Mouse (Mus musculus) adrenal gland, postnatal 10 days (tissue): ENCODE measurements around the gene Zfp618. TPM values are rescaled to one million over a fixed set of nuclear protein-coding genes. Genes with fewer than 3 reads are reported as not detected.

ENCODE experiments used
- DNase-seq: peaks from one replicate; pipeline ENCODE4 v3.0.0; 2021; ENCODE audit warnings: mixed read lengths
- total RNA-seq, 2 experiments: library from RNA; stranded (reverse); gene quantifications; 2 replicates each; pipeline ENCODE4 v1.2.3; 2021

The Zfp618 gene
- total RNA-seq, 2 experiments from 2014 or later = 9.1 to 11.0 TPM

DNA sequence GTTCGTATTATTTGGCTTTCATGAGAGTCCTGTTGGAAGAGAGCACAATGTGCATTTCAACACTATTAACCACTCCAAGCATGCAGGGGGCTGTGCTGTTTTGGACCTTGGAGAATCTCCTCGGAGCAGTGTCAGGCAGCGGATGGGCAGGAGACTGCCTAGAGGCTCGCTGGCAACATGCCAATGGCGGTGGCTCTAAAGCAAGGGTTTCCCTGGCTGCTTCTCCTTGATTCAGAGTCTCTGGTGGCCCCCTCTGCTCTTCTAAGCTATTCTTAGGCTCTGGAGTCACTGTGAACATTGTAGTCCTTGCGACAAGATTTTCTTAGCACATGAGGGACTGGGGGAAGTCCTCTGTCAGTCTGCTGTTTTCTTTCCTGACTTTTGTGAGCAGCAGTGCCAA, 33.5 kb downstream of the Zfp618 start:
- peak; percentile 66 for DNase-seq

DNA sequence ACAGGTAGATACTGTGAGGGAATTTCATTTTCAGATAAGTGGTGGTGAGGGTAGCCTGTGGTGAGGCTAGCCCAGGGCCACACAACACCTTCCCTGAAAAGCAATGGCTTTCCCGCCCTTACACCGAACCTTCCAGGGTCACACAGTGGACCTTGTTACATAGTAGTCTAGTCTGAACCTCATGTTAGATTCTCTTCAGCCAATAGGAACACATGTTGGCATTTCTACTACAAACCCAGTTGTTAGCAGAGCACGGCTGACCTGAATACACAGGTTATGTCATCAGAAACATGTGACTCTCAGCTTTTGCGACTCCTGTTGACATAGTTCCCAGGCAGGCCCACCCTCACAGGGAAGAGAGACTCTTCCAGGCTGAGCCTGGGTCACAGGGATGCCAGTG, 33.9 kb downstream of the Zfp618 start:
- no peak for DNase-seq

DNA sequence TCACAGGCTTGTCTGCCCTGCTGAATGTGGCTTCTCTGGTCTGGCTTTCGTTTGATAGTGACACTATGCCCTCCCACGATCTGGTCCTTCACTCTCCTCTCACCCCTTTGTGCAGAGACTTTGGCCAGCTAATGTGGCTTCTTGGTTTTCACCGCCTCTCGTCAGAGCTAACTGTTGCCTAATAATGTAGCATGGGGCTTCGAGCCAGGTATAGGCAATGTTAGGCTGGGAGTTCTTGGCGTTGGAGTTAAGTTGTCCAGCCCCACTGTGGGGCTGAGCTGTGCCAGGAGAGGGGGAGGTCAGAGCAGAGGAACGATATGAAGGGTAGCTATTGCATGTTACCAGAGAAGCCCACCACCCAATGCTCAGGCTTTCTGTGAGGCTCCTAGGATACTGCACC, 34.5 kb downstream of the Zfp618 start:
- no peak for DNase-seq

GRCm38 (mm10) chr4:63000316-63001055, 35.1 kb downstream of the Zfp618 start:
- no peak for DNase-seq

- DNase-seq = no peak
Observed at GRCm38 (mm10) chr4:63002386-63002785, 37.0 kb downstream of the Zfp618 start.

DNA sequence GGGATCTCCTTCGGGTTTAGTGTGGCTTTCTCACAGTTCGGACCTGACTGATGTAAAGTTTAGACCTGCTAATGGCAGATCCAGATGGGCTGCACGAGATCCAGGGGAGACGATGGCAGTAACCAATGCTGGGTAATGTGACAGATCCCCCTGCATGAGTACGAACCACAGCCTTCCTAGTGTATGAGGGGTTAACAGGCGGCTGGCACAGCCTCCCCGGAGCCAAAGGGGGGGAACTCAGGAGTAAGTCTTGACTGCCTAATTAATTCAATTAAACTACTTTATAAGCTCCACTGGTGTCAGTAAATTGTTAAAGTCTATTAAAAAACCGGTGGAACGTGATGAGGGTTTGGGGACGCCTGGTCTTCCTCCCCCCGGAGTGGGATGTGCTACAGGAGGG, 39.1 kb downstream of the Zfp618 start:
- no peak for DNase-seq

DNA sequence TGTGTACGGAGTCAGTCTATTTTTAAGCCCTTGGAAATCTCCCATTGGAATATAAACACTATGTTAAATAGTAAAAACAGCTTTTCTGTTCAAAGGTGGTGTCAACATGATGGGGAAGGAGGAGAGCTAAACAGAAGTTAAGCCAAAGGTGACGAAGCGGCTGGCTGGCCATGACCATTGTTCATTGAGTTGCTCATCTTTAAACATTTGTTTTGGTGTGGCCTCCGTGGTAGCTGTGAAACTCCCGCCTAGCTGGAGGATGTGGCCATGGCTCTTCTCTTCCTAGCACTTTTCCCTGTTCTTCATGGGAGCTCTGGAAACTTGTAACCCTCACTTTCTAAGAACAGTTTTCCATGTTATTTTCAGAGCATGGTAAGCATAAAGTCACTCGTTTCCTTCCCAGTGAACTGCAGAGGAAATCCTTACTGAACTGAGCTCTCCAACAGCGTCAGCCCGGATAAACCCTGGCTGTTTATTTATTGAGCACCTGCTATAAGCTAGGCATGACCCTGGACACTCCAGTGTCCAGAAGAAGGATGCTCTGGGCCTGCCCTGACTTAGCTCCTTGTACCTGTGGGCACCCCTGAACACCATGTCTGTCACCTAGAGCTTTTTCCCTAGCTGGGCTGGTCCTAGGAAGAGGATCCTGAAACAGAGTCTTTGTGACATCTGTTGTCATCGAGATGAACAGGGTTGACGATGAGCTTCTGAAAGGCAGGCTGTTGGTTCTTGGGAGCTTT, 40.2 kb downstream of the Zfp618 start:
- no peak for DNase-seq

- no peak for DNase-seq
Observed at GRCm38 (mm10) chr4:63006198-63007155, 41.1 kb downstream of the Zfp618 start.

DNA sequence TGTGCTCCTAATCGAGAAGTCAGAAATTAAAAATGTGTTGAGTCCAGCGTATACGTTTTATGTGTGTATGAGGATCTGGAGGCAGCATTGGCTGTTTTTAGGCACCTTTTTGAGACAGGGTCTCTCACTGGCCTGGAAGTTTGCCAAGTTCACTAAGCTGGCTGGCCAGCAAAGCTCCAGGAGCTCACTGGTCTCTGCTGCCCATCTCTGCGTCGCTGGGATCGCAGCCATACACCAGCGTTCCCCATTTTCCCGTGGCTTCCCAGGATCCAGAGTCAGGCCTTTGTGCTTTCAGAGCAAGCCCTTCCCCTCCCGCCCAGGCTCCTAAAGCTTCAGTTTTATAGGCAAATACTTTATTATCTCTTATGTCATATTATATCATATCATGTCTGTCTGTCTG, 42.8 kb downstream of the Zfp618 start:
- no peak for DNase-seq

- DNase-seq = no peak
Observed at GRCm38 (mm10) chr4:63008822-63009221, 43.4 kb downstream of the Zfp618 start.

GRCm38 (mm10) chr4:63009821-63010220, 44.4 kb downstream of the Zfp618 start:
- DNase-seq = peak; percentile 36

GRCm38 (mm10) chr4:63010226-63010625, 44.9 kb downstream of the Zfp618 start:
- DNase-seq = peak; percentile 57

GRCm38 (mm10) chr4:63018616-63019015, 53.2 kb downstream of the Zfp618 start:
- no peak for DNase-seq

DNA sequence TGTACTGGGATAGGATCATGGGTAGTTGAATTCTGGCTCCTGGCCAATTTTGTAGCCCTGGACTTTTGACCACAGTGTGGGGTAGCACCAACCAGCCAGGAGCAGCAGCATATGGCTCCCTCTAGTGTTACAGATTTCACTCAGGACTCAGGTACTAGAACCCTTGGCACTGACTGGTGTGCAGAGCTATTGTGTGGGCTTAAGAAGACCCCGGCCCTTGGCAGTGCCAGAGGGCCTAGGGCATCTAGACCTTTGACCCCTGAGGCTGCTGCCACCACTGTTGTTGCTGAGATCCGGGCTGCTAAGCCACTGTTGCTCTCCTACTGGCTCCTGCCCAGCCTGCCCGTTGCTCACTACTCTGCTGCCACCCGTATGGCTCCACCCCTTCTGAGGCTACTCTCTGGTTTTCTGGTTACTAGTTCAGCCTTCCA, 54.1 kb downstream of the Zfp618 start:
- peak; percentile 52 for DNase-seq

GRCm38 (mm10) chr4:63021034-63021700, 55.8 kb downstream of the Zfp618 start:
- peak; percentile 37 for DNase-seq

- no peak for DNase-seq
Observed at GRCm38 (mm10) chr4:63023465-63023864, 58.1 kb downstream of the Zfp618 start.

DNA sequence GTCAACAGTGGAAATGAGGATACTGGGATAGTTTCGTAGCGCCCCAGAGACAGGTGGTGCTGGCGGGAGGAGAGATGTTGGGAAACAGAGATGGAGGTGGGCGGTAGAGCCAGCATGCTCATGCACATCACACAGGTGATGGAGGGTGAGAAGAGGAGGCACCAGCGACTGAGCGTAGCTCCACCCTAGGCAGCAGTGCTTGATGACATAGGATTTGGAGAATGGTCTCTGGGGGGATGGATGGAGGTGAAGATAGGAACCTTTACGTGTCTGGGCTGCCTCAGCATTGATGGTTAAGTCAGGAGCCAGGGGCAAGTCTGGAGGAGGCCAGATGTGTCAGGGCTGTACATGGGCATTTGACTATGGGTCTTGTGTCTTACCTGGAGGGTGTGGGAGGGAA, 58.7 kb downstream of the Zfp618 start:
- no peak for DNase-seq

DNA sequence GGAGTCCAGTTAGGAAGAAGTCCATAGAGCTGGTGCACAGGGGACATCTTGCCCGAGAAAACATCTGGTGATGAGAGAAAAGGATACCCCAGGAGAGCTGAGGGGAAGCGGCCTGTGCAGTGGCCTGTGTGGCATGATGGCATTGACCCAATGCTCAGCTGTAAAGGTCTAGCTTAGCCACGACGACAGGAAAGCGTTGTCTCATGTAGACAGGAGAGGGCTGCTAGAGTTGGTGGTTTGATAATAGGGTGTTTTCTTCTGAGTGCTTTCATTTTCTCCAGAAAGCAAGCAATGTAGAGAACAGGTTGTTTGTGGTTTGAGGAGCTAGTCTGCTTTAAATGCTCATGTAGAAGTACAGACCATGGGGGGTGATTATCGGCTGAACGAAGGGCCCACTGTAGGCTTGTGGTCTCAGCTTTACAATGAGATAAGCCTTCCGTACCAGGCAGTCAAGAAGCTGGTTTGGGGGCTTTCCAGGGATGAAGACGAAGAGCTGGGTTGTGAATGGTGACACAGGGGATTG, 59.4 kb downstream of the Zfp618 start:
- no peak for DNase-seq

DNA sequence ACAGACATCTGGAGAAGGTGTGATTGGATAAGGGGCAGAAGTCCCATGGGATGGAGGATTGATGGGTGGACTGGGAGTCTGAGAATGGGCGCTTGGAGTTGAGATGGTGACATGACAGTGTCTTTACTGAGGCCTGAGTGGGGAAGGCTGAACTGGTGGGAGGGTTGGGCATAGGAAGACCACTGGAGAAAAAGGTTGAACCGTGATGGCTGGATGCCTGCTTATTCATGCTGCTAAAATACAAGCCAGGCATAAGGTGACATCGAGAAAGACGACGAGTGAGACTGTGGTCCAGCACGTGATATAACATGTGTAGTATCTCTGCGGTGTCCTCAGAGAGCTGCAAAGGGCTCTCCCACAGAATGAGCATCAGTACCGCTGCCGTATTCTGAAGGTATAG, 59.9 kb downstream of the Zfp618 start:
- DNase-seq = no peak

DNA sequence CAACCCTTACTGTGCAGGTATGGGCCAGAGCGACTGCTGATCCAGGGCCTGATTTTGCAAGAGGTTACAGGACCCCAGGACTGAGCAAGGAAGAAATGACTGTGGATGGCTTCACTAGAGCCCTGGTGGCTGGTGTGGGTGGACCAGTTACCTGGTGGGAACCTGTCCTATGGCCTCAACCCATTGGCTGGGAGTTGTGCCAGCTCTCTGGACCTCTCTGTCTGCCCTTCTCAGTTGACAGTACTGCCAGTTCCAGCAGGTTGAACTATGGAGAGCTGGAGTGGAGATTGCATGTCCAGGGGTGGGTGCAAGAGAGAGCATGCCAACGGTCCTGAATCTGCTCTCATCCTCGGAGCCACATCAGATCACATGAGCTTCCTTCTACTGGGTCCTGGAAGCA, 60.9 kb downstream of the Zfp618 start:
- DNase-seq = no peak

DNA sequence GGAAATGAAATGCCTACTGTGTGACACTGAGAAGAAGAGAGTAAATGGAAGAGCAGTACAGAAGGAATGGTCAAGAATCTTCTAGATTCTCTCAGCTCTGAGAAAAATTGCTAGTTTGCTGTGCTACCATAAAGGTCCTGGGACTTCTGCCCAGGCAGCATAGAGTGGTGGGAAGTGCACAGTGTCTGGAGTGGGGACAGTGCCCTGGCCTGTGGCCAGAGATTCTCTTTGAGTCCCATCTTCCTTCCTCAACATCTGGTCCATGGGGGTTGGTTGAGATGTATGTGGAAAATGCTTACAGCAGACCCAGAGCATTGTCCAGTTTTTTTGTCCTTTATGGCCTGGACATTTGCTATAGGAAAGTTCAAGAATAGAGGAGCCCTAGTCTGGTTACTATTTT, 62.1 kb downstream of the Zfp618 start:
- DNase-seq = no peak

GRCm38 (mm10) chr4:63030157-63030556, 64.8 kb downstream of the Zfp618 start:
- DNase-seq = no peak
